Mouse (Mus musculus): ENCODE data around the gene Ubtd2.
"Not testable (repeated sequence)": the region's sequence is repeated elsewhere in the genome, so short reads cannot be mapped to it uniquely, and the experiment has no call there.

Gene Ubtd2

GRCm38 (mm10) chr11:32464282-32464681 lies 9.1 kb downstream of the Ubtd2 start:
- no peak for DNase-seq (ENCODE audit: low spot score in 2 of 2)

- DNase-seq (ENCODE audit: low spot score in 2 of 2): no peak
These were observed 16.8 kb downstream of the Ubtd2 start for GRCm38 (mm10) chr11:32471925-32472324.

- DNase-seq (ENCODE audit: low spot score in 2 of 2): no peak
These were observed 19.6 kb downstream of the Ubtd2 start for GRCm38 (mm10) chr11:32474725-32475124.

- DNase-seq (ENCODE audit: low spot score in 2 of 2): no peak
These were observed 20.5 kb downstream of the Ubtd2 start for GRCm38 (mm10) chr11:32475487-32476236.

GRCm38 (mm10) chr11:32481525-32481924 lies 26.4 kb downstream of the Ubtd2 start:
- DNase-seq (ENCODE audit: low spot score in 2 of 2): no peak

GRCm38 (mm10) chr11:32485290-32485689 lies 30.1 kb downstream of the Ubtd2 start:
- DNase-seq (ENCODE audit: low spot score in 2 of 2): no peak

GRCm38 (mm10) chr11:32486621-32487020 lies 31.5 kb downstream of the Ubtd2 start:
- DNase-seq (ENCODE audit: low spot score in 2 of 2): no peak

- no peak for DNase-seq (ENCODE audit: low spot score in 2 of 2)
These were observed 32.3 kb downstream of the Ubtd2 start for GRCm38 (mm10) chr11:32487501-32487900.

GRCm38 (mm10) chr11:32488344-32488743 lies 33.2 kb downstream of the Ubtd2 start:
- DNase-seq (ENCODE audit: low spot score in 2 of 2): no peak

- DNase-seq (ENCODE audit: low spot score in 2 of 2): no peak
These were observed 33.9 kb downstream of the Ubtd2 start for GRCm38 (mm10) chr11:32488808-32489670.

GRCm38 (mm10) chr11:32491079-32491478 lies 35.9 kb downstream of the Ubtd2 start:
- DNase-seq (ENCODE audit: low spot score in 2 of 2): no peak

GRCm38 (mm10) chr11:32493312-32493711 lies 38.1 kb downstream of the Ubtd2 start:
- DNase-seq (ENCODE audit: low spot score in 2 of 2): no peak

- no peak for DNase-seq (ENCODE audit: low spot score in 2 of 2)
These were observed 40.1 kb downstream of the Ubtd2 start for GRCm38 (mm10) chr11:32495283-32495682.

- peak in 1 of 2 experiments; percentile 46 for DNase-seq (ENCODE audit: low spot score in 2 of 2)
These were observed 43.8 kb downstream of the Ubtd2 start for GRCm38 (mm10) chr11:32498757-32499535.

GRCm38 (mm10) chr11:32499931-32500330 lies 44.8 kb downstream of the Ubtd2 start:
- no peak for DNase-seq (ENCODE audit: low spot score in 2 of 2)

GRCm38 (mm10) chr11:32503711-32504110 lies 48.5 kb downstream of the Ubtd2 start:
- DNase-seq (ENCODE audit: low spot score in 2 of 2): no peak

GRCm38 (mm10) chr11:32505091-32505739 lies 50.0 kb downstream of the Ubtd2 start:
- DNase-seq (ENCODE audit: low spot score in 2 of 2): no peak

- DNase-seq (ENCODE audit: low spot score in 2 of 2): no peak
These were observed 55.8 kb downstream of the Ubtd2 start for GRCm38 (mm10) chr11:32510930-32511329.

GRCm38 (mm10) chr11:32514853-32515252 lies 59.7 kb downstream of the Ubtd2 start:
- not testable (repeated sequence) for DNase-seq (ENCODE audit: low spot score in 2 of 2)

GRCm38 (mm10) chr11:32516091-32516490 lies 60.9 kb downstream of the Ubtd2 start:
- DNase-seq (ENCODE audit: low spot score in 2 of 2): no peak

GRCm38 (mm10) chr11:32516916-32517712 lies 61.9 kb downstream of the Ubtd2 start:
- no peak for DNase-seq (ENCODE audit: low spot score in 2 of 2)
